Mouse (Mus musculus): ENCODE measurements at regions not wholly inside any gene's neighbourhood (a gene's known extent, or its start where the extent isn't known, plus 50 kb on each side); places are given as distances from the start of the nearest gene placed in this dataset.

- DNase-seq: no peak
Observed at GRCm38 (mm10) chr9:61187713-61188399, 184.3 kb upstream of the Tle3 start.

- no peak for DNase-seq
Observed at GRCm38 (mm10) chr9:61189295-61189694, 182.9 kb upstream of the Tle3 start.

GRCm38 (mm10) chr9:61199077-61199753 lies 173.0 kb upstream of the Tle3 start:
- peak; percentile 12 for DNase-seq

- no peak for DNase-seq
Observed at GRCm38 (mm10) chr9:61199891-61200290, 172.3 kb upstream of the Tle3 start.

- no peak for DNase-seq
Observed at GRCm38 (mm10) chr9:61200295-61200955, 171.7 kb upstream of the Tle3 start.

- DNase-seq: no peak
Observed at GRCm38 (mm10) chr9:61205049-61205448, 167.1 kb upstream of the Tle3 start.

- no peak for DNase-seq
Observed at GRCm38 (mm10) chr9:61206725-61207365, 165.3 kb upstream of the Tle3 start.

GRCm38 (mm10) chr9:61207423-61208150 lies 164.6 kb upstream of the Tle3 start:
- DNase-seq: no peak

GRCm38 (mm10) chr9:61211627-61212026 lies 160.5 kb upstream of the Tle3 start:
- DNase-seq: no peak

GRCm38 (mm10) chr9:61214943-61215342 lies 157.2 kb upstream of the Tle3 start:
- DNase-seq: peak; percentile 12

GRCm38 (mm10) chr9:61216012-61216770 lies 156.0 kb upstream of the Tle3 start:
- DNase-seq: peak; percentile 58

GRCm38 (mm10) chr9:61220017-61220416 lies 152.1 kb upstream of the Tle3 start:
- no peak for DNase-seq

- peak; percentile 31 for DNase-seq
Observed at GRCm38 (mm10) chr9:61222212-61223003, 149.8 kb upstream of the Tle3 start.

- DNase-seq: no peak
Observed at GRCm38 (mm10) chr9:61225020-61225652, 147.0 kb upstream of the Tle3 start.

GRCm38 (mm10) chr9:61225882-61226281 lies 146.3 kb upstream of the Tle3 start:
- DNase-seq: no peak

- DNase-seq: no peak
Observed at GRCm38 (mm10) chr9:61226596-61227384, 145.4 kb upstream of the Tle3 start.

- DNase-seq: no peak
Observed at GRCm38 (mm10) chr9:61227492-61228229, 144.5 kb upstream of the Tle3 start.

GRCm38 (mm10) chr9:61228230-61228631 lies 143.9 kb upstream of the Tle3 start:
- DNase-seq: peak; percentile 58

- DNase-seq: no peak
Observed at GRCm38 (mm10) chr9:61230306-61230705, 141.9 kb upstream of the Tle3 start.
